Mouse (Mus musculus): ENCODE data around the gene Spata31d1b.
"Not testable (repeated sequence)": the region's sequence is repeated elsewhere in the genome, so short reads cannot be mapped to it uniquely, and the experiment has no call there.

The Spata31d1b gene

GRCm38 (mm10) chr13:59694008-59694407 is 18.1 kb upstream of the Spata31d1b start, which contains the start of gene 4921517D22Rik:
Gene 4921517D22Rik (minus strand): TSS chr13:59694108.
- DNase-seq (ENCODE audit: inconsistent ontology term), result no peak

- no peak for DNase-seq (ENCODE audit: inconsistent ontology term)
These were observed 16.3 kb upstream of the Spata31d1b start for GRCm38 (mm10) chr13:59695781-59696180.

DNA sequence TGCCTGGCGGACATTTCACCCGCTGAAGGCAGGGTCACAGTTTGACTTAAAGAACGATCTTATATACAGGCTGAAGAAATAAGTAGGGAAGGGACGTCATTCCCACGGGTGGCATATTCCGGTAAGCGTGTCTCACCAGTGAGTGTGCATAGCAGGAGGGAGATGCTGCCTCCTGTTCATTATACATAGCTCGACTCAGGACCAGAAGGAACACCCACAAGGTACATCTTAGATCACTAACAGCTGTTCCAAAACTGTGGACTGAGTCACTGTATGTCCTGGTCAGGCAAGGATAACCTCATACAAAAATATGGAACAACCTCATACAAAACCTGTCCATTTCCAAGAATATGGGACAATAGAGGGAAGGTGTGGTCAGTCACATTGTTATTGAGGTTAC is 13.0 kb upstream of the Spata31d1b start:
- DNase-seq (ENCODE audit: inconsistent ontology term), result no peak

DNA sequence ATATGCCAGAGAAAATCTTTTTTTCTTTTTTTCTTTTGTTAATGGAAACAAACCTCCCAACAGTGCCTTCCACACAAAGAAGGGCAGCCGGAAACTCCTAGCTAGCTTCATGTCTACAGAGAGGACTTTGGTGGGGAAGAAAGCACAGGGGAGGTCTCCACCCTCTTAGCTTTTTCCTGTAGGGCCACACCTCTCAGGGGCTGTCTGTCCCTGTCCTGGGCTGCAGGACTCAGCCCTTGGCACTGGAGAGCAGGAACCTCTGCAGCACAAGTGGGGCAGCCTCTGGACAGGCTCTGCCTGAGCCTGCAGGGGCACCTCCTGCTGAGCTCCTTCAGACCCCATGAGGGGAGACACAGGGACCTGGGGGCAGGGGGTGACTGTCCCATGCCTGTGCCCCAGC is 11.9 kb upstream of the Spata31d1b start:
- DNase-seq (ENCODE audit: inconsistent ontology term), result not testable (repeated sequence)

GRCm38 (mm10) chr13:59703514-59703913 is 8.6 kb upstream of the Spata31d1b start:
- no peak for DNase-seq (ENCODE audit: inconsistent ontology term)

DNA sequence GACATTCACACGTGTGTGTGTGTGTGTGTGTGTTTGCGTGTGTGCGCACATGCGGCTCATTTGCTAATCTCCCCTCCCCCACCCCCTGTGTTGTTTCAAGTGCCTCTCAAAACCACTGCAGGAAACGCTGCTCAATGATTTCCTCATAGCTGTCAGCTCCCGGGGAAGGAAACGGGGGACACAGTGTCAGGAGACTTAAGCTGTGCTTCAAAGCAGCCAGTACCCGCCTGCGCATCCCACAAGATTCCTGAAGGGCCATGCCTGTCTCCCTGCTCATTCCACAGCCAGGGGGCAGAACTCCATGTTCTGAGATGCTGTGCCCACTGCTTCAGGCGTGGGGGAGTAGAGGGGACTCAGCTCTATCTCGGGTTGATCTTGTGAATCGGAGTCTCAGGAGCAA is 7.5 kb upstream of the Spata31d1b start:
- no peak for DNase-seq (ENCODE audit: inconsistent ontology term)

DNA sequence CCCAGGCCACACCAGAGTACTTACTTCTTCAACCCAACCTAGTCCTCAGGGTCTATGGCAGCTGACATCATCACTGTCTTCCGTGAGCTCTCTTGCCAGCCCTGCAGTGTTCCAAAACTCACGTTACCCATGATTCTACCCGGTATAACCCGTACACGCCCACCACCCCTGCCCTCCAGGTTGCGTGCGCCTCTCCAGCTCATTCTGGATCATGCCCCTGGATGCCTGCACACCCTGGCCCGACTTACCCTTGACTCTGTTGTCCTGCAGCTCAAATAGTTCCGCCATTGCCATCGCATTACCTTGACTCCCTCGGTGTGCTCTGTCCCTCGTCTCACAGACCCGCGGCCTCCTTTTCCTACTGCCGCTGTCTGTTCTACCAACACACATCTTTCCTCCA is 1.9 kb upstream of the Spata31d1b start, which contains the start of gene Spata31d1a:
TSS of gene Spata31d1a (minus strand) at position 101 of the 400 bp plus-strand sequence.
- no peak for DNase-seq (ENCODE audit: inconsistent ontology term)

GRCm38 (mm10) chr13:59713710-59714109 is 1.6 kb downstream of the Spata31d1b start:
- no peak for DNase-seq (ENCODE audit: inconsistent ontology term)

GRCm38 (mm10) chr13:59718857-59719440 is 6.9 kb downstream of the Spata31d1b start:
- DNase-seq (ENCODE audit: inconsistent ontology term), result not testable (repeated sequence)

DNA sequence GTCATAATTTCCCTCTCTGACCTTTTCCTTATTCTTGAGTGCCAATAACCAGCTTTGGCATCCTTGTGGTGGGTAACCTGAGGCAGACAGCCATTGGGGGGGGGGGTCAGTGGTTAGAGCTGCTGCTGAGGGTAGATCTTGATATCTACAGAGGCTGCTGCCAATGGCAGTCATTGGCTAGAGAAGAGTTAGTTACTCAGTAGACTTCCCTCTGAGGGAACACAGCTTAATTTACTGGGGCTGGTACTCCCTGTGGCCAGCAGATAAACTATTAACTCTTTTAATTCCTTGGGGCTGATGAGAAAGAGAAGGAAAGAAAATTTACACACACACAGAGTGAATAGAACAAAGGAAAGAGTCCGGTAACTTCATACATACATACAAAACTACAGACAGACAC is 7.4 kb downstream of the Spata31d1b start:
- no peak for DNase-seq (ENCODE audit: inconsistent ontology term)

- not testable (repeated sequence) for DNase-seq (ENCODE audit: inconsistent ontology term)
These were observed 10.0 kb downstream of the Spata31d1b start for GRCm38 (mm10) chr13:59722089-59722488.

DNA sequence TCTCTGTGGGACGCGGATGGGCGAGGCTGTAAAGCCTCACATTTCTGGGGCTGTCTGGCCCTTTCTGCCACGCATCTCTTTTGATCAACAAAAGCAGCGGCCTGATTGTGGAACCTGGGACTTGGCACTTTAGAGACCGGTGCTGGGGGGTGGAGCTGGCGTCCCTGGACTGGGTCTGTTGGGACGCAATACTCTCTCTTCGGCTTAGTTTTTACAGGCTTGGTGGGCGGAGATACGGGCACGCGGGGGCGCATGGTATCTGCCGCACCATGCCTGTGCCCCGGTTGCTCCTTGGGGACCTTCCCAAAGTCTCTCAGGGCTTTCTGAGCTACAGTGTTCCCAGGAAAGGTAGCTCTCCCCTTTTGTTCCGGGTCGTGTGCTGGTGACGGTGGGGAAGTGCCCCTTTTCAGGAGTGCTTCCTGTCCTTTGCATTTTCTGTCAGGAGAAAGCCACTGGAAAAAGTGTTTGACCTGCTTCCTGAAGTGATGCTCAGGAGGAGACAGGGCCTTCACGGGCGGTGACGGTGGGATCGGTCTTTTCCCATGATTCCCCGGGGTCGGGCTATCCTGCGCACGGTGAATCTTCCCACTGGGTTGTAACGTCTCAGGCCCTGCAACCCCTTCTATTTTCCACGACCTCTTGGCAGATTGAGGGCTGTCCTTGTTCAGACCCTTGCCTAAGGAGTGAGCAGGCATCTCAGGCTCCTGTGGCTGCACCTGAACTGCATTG is 14.2 kb downstream of the Spata31d1b start:
- DNase-seq (ENCODE audit: inconsistent ontology term), result no peak

- peak; percentile 74 for DNase-seq (ENCODE audit: inconsistent ontology term)
These were observed 16.5 kb downstream of the Spata31d1b start for GRCm38 (mm10) chr13:59728378-59729093.

GRCm38 (mm10) chr13:59731652-59732051 is 19.6 kb downstream of the Spata31d1b start, which contains the start of gene Spata31d1d:
Gene Spata31d1d (minus strand): TSS chr13:59731752.
- DNase-seq (ENCODE audit: inconsistent ontology term), result no peak

GRCm38 (mm10) chr13:59733936-59734335 is 21.9 kb downstream of the Spata31d1b start:
- DNase-seq (ENCODE audit: inconsistent ontology term), result no peak

DNA sequence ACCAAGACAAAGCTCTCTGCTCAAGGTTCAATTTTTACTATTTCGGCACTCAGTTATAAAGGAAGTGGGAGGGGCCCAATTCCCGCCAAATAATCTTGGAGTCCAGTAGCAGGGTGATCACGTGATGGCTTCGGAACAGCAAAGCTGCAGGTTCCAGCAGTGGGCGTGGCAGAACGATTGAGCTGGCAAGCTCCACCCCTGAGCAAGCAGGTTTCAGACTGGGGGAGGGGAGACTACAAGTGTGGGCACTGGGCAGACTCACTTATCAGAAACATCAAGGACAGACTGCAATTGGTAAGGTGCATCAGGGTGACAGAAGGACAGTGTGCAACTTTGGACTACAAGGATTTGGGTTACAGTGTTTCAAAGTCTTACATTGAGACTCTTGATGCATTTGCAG is 22.3 kb downstream of the Spata31d1b start:
- DNase-seq (ENCODE audit: inconsistent ontology term), result not testable (repeated sequence)

GRCm38 (mm10) chr13:59735190-59735589 is 23.1 kb downstream of the Spata31d1b start:
- DNase-seq (ENCODE audit: inconsistent ontology term), result peak; percentile 71

GRCm38 (mm10) chr13:59738455-59738854 is 26.4 kb downstream of the Spata31d1b start:
- no peak for DNase-seq (ENCODE audit: inconsistent ontology term)

- DNase-seq (ENCODE audit: inconsistent ontology term), result no peak
These were observed 27.3 kb downstream of the Spata31d1b start for GRCm38 (mm10) chr13:59739397-59739796.

- no peak for DNase-seq (ENCODE audit: inconsistent ontology term)
These were observed 29.0 kb downstream of the Spata31d1b start for GRCm38 (mm10) chr13:59741096-59741495.

DNA sequence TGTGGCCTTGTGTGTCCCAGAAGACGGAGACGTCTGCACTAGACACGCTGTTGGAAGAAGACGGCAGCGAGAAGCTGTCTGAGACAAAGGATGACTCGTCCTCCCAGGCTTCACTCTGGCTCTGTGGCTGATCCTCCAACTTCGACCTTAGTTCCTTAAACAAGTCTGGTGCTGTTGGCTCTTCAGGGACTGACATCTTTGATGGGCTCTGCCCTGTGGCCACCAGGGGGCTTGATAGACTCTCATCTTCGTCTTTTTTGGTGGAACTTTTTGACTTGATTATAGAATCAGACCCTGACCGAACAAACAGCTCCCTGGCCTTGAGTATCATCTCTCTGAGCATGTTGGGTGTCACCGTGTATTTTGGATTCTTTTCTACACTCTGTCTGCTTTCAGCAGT is 29.6 kb downstream of the Spata31d1b start:
- no peak for DNase-seq (ENCODE audit: inconsistent ontology term)

DNA sequence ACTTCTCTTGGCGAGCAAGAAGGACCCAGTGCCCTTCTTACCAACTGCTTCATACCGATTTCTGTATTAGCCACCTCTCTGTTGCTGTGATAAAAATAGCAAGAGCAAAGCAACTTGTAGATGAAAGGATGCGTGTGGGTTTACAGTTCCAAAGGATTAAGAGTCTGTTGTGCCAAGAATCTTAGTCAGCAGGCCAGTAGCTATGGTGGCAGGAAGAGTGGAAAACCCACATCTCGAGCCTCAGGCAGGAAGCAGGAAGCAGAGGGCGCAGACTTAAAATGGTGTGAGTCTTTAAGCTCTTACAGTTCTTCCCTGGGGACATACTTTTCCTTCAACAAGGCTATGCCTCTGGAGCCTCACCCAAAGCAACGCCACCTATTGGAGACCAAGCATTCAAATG is 33.4 kb downstream of the Spata31d1b start:
- no peak for DNase-seq (ENCODE audit: inconsistent ontology term)

Data from Muller cell, postnatal 12 days (primary cell).